Mouse (Mus musculus): ENCODE results near the gene Spr.

DNA sequence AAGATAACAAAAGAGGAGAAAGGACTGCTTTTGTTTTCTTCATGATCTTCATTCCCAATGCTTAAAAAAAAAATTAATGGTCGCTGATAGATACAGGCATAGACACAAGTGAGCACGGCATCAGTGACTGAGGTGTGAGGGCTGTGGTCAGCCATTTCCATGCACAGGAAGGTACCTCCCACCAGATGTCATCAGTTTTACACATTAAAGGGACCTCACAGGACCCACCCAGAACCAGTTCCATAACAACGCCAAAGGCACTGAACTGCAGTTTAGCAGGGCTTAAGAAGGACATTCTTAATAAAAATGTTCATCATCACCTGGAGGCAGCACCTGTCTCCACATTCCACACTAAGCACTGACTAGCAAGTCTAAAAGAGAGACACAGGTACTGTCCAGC lies 10.1 kb upstream of the Spr start:
- TF ChIP-seq POLR2A (IDR thresholded peaks at IDR 0.05; ENCODE audit: low read depth, low read length) (no peak), CTCF (IDR thresholded peaks at IDR 0.05; ENCODE audit: extremely low read depth, insufficient read length, insufficient replicate concordance, low read depth, low read length) (no peak)

All from small intestine, adult 2 months (tissue).